Mouse (Mus musculus) kidney, adult 2 months (tissue): ENCODE results near the gene P3h3. TPM values are rescaled to one million over a fixed set of nuclear protein-coding genes. Genes with fewer than 3 reads are reported as not detected.
"Not testable (repeated sequence)": the region's sequence is repeated elsewhere in the genome, so short reads cannot be mapped to it uniquely, and the experiment has no call there.

Experiments used
- DNase-seq: peaks from one replicate; pipeline ENCODE4 v3.0.0; 2021
- H3K27ac ChIP-seq: fragments of 200-500 bp; 2 replicates; pipeline ENCODE4 v1.5.1; 2012; ENCODE audit warnings: low read depth, low read length, control low read depth, inconsistent platforms; ENCODE audit not compliant: insufficient read depth
- H3K27me3 ChIP-seq: fragments of 200-500 bp; replicated peaks from 2 replicates; pipeline ENCODE4 v1.6.1; 2012; ENCODE audit warnings: mild to moderate bottlenecking, moderate library complexity, low read length, inconsistent platforms; ENCODE audit not compliant: control insufficient read depth, insufficient read depth
- H3K36me3 ChIP-seq: fragments of 200-500 bp; 2 replicates; pipeline ENCODE4 v1.6.1; 2012; ENCODE audit warnings: mild to moderate bottlenecking, moderate library complexity, low read length, inconsistent platforms; ENCODE audit not compliant: control insufficient read depth, insufficient read depth
- H3K4me1 ChIP-seq: fragments of 200-500 bp; 2 replicates; pipeline ENCODE4 v1.6.1; 2011; ENCODE audit warnings: low read length; ENCODE audit not compliant: control insufficient read depth, insufficient read depth
- H3K4me3 ChIP-seq: fragments of 200-500 bp; 2 replicates; pipeline ENCODE4 v1.5.1; 2011; ENCODE audit warnings: mild to moderate bottlenecking, low read depth, low read length, control low read depth; ENCODE audit not compliant: insufficient read depth
- CTCF ChIP-seq: fragments of 200-500 bp; conservative IDR thresholded peaks from 2 replicates; pipeline ENCODE4 v1.5.1; 2011; ENCODE audit warnings: low read depth, mild to moderate bottlenecking, control low read depth, low read length, moderate library complexity, mixed read lengths; ENCODE audit not compliant: insufficient read depth, insufficient read length
- POLR2A ChIP-seq: fragments of 200-500 bp; IDR thresholded peaks from one replicate; pipeline ENCODE4 v1.6.1; 2011; ENCODE audit warnings: low read depth, low read length, control low read depth
- WGBS: fragments of 180-500 bp; shearing (Covaris S2); methylation state at CpG from one replicate; pipeline ENCODE4 v1.1.7; 2018; 5-methylcytosine and 5-hydroxymethylcytosine counted together
- polyA plus RNA-seq: library from polyadenylated mRNA; depleted of rRNA; stranded (reverse); fragments of >200 nt; gene quantifications from 2 replicates; pipeline ENCODE4 v1.2.3, GENCODE M21; 2012

Gene P3h3
- polyA plus RNA-seq, 1 experiment, result 15.8 TPM

GRCm38 (mm10) chr6:124840241-124841167, 17.0 kb downstream of the P3h3 start, which contains the start of gene Gnb3:
Gene Gnb3 (minus strand): TSS chr6:124840275.
- 46% methylated on average over 15 of the region's 15 CpGs for WGBS
- TF ChIP-seq POLR2A (no peak), CTCF (no peak)
- Histone ChIP-seq H3K27ac (no peak within 1 kb of the TSS), H3K27me3 (no peaks in the 10 kb centered on the region), H3K4me1 (no peaks in the 10 kb centered on the region), H3K36me3 (no peaks in the 10 kb centered on the region), H3K4me3 (no peak within 1 kb of the TSS)
- DNase-seq, result no peak

DNA sequence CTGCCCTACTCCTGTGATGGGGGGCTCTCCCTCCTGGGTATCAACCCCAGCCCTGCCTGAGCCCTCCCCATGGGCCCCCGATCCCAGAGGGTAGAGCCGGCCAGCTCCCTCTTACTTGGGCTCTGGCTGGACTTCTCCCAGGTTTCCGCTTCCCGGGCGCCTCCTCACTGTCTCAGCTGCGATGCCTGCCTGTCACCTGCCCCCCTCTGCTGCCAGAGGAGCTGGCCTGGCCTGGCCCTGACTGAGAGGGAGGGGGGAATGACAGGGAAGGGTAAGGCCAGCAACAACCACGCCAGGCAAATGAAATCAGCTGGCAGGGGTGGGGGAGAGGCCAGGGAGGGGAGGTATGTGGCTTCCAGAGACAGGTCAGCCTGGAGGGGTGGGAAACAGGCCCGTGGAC, 17.7 kb downstream of the P3h3 start:
- Histone ChIP-seq H3K27ac (no peak overlapping the region), H3K4me3 (no peak overlapping the region), H3K27me3 (no peaks in the 10 kb centered on the region), H3K36me3 (no peaks in the 10 kb centered on the region), H3K4me1 (no peaks in the 10 kb centered on the region)
- no peak for TF ChIP-seq CTCF
- TF ChIP-seq POLR2A, result no peak
- DNase-seq, result no peak
- 30% methylated on average over 8 of the region's 8 CpGs for WGBS

- no peak overlapping the region for H3K4me3 ChIP-seq
Measured at GRCm38 (mm10) chr6:124836411-124836810, 21.1 kb downstream of the P3h3 start.

DNA sequence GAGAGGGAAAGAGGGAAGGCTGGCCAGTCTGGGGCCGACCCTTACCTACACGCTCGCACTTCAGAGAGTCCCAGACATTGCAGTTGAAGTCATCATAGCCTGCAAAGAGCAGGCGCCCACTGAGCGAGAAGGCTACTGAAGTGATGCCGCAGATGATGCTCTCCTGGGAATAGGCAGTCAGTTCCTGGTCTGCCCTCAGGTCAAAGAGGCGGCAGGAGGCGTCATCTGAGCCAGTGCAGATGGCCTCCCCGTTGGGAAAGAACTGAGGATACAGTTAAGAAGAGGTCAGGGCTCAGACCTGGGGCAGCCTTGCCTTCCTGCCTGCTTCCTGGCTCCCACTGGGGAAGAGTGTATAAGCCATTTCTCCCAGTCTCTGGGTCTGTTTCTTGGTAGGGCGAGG, 22.0 kb downstream of the P3h3 start:
- Histone ChIP-seq H3K27ac (no peak overlapping the region), H3K4me1 (no peaks in the 10 kb centered on the region), H3K36me3 (no peaks in the 10 kb centered on the region), H3K27me3 (no peaks in the 10 kb centered on the region), H3K4me3 (no peak overlapping the region)
- 61% methylated on average over 10 of the region's 10 CpGs for WGBS
- no peak for TF ChIP-seq CTCF
- TF ChIP-seq POLR2A, result no peak
- DNase-seq, result no peak

More at GRCm38 (mm10) chr6:124836411-124836810, 21.1 kb downstream of the P3h3 start:
- Histone ChIP-seq H3K4me1 (no peaks in the 10 kb centered on the region), H3K36me3 (no peaks in the 10 kb centered on the region), H3K27ac (no peak overlapping the region), H3K27me3 (no peaks in the 10 kb centered on the region)
- 75% methylated on average over 7 of the region's 7 CpGs for WGBS
- no peak for TF ChIP-seq POLR2A
- TF ChIP-seq CTCF, result no peak
- DNase-seq, result no peak

DNA sequence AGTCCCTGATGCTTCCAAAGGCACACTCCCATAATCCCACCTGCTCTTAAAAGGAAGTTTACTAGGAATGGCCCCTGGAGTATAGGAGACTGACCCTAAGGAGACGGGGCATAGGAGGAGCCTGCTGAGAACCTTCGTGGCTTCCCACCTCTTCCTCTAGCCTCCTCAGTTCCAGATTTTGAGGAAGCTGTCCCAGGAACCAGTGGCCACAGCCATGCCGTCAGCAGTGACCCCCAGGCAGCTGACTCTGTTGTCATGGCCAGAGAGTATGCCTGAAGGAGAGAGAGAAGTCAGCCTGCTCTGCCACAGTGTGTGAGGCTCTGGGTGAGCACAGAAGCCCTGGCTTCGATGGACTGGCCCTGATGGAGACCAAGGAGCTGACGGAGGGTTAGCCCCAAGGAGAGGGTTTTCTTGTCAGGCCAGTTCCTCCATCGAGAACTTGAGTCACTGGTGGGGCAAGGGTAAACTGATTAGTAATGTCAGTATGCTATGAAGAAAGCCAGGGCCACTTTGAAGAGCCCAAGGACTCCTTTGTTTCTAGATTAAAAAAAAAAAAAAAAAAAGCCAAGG, 23.0 kb downstream of the P3h3 start:
- H3K27ac ChIP-seq, result no peak overlapping the region
- no peaks in the 10 kb centered on the region for H3K4me1 ChIP-seq
- no peak for DNase-seq
- WGBS, result 86% methylated on average over 6 of the region's 6 CpGs
- no peaks in the 10 kb centered on the region for H3K36me3 ChIP-seq
- no peak for TF ChIP-seq CTCF
- no peak for TF ChIP-seq POLR2A
- H3K4me3 ChIP-seq, result no peak overlapping the region
- no peaks in the 10 kb centered on the region for H3K27me3 ChIP-seq

DNA sequence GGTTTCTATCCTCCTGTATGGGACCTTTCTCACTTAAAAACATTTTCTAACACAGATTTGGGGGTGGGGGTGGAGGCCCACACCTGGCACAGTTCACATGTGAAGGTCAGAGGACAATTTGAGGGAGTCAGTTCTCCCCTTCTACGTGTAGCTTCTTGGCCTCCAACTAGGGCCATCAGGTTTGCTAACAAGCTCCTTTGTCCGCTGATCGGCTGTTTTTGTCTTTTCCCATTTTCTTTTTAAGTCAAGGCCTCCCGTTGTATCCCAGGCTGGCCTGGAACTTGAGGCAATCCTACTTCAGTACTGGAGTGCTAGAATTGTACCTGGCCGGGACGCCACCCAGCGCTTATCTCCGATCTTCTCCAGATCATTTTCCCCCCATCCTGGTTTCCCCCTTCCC, 25.9 kb downstream of the P3h3 start:
- no peak overlapping the region for H3K4me3 ChIP-seq
- no peaks in the 10 kb centered on the region for H3K27me3 ChIP-seq
- no peak for TF ChIP-seq POLR2A
- no peak for TF ChIP-seq CTCF
- H3K27ac ChIP-seq, result no peak overlapping the region
- H3K4me1 ChIP-seq, result no peaks in the 10 kb centered on the region
- WGBS, result 91% methylated on average over 8 of the region's 8 CpGs
- DNase-seq, result no peak
- no peaks in the 10 kb centered on the region for H3K36me3 ChIP-seq

GRCm38 (mm10) chr6:124831199-124831598, 26.4 kb downstream of the P3h3 start:
- DNase-seq, H3K36me3 ChIP-seq, H3K4me3 ChIP-seq, H3K27ac ChIP-seq, H3K4me1 ChIP-seq, H3K27me3 ChIP-seq: not testable (repeated sequence)
- 89% methylated on average over 4 of the region's 4 CpGs for WGBS
